Mouse (Mus musculus): ENCODE data around the gene Slc19a3. TPM values are rescaled to one million over a fixed set of nuclear protein-coding genes. Genes with fewer than 3 reads are reported as not detected.

Gene Slc19a3
- total and polyA plus RNA-seq, 3 experiments = 0.46 to 3.1 (median 1.3) TPM

GRCm38 (mm10) chr1:83077016-83077415, 38.8 kb upstream of the Slc19a3 start:
- H3K27me3 ChIP-seq (replicated peaks) = no peaks in the 10 kb centered on the region
- DNase-seq (ENCODE audit: extremely low read depth) = peak; percentile 17
- H3K4me1 ChIP-seq (ENCODE audit: control insufficient read depth in 1 of 2, insufficient read depth in 2 of 2) = peaks cover 0 to 4% of the 10 kb centered on the region in 2 experiments; a peak in 1 of 4 replicates

GRCm38 (mm10) chr1:83076190-83076917, 38.1 kb upstream of the Slc19a3 start:
- H3K4me2 ChIP-seq (ENCODE audit: insufficient read depth, low read depth, poor library complexity, severe bottlenecking) = peak overlapping the region; percentile 83
- H3K9me3 ChIP-seq (replicated peaks; ENCODE audit: low read length) = no peaks in the 10 kb centered on the region
- no peak overlapping the region for H3K9ac ChIP-seq (ENCODE audit: insufficient read depth, low read depth)
- in situ Hi-C loops (cut with MboI; ENCODE audit: low pct_ligation_motif_present, low pct_unique_long_range_greater_than_20kb, low sequenced_read_pairs) (no loop called here), dilution Hi-C loops (cut with MboI; ENCODE audit: extremely low pct_ligation_motif_present, extremely low pct_unique_long_range_greater_than_20kb, low sequenced_read_pairs) (no loop called here)
- H3K79me2 ChIP-seq (replicated peaks; ENCODE audit: control insufficient read depth, extremely low read depth, insufficient read depth, poor library complexity, severe bottlenecking) = no peaks in the 10 kb centered on the region
- H3K36me3 ChIP-seq (replicated peaks in 1 of 2; ENCODE audit: control insufficient read depth in 1 of 2, insufficient read depth in 1 of 2, low read length in 1 of 2) = no peaks in the 10 kb centered on the region
- no peak overlapping the region for H3K4me3 ChIP-seq (replicated peaks in 1 of 3; ENCODE audit: low read depth in 2 of 3, low read length in 2 of 3, poor library complexity in 1 of 3)
- no peak for TF ChIP-seq SIN3A (IDR thresholded peaks at IDR 0.05; ENCODE audit: low read length)
- no peak for TF ChIP-seq EP300 (IDR thresholded peaks at IDR 0.05; ENCODE audit: low read length)
- TF ChIP-seq KAT2A (IDR thresholded peaks at IDR 0.05; ENCODE audit: insufficient replicate concordance, low read length) = no peak
- no peak for TF ChIP-seq POLR2A (IDR thresholded peaks at IDR 0.05; ENCODE audit: low read depth, low read length)
- no peak for TF ChIP-seq E2F4 (IDR thresholded peaks at IDR 0.05; ENCODE audit: insufficient replicate concordance, low read depth, low read length)
- peak; percentile 85 for TF ChIP-seq RAD21 (IDR thresholded peaks at IDR 0.05; ENCODE audit: low read depth, low read length)
- peak; percentile 79 to 87 for TF ChIP-seq CTCF (conservative IDR thresholded peaks at IDR 0.05 in 1 of 2, IDR thresholded peaks at IDR 0.05 in 1 of 2; ENCODE audit: low read depth in 2 of 2, low read length in 2 of 2)
- no peak for TF ChIP-seq ZNF384 (IDR thresholded peaks at IDR 0.05; ENCODE audit: low read depth, low read length)
- TF ChIP-seq NELFE (IDR thresholded peaks at IDR 0.05; ENCODE audit: low read depth, low read length) = no peak
- no peak for TF ChIP-seq JUND (conservative IDR thresholded peaks at IDR 0.05; ENCODE audit: low read depth, low read length)
- TF ChIP-seq MAX (IDR thresholded peaks at IDR 0.05; ENCODE audit: low read length) = no peak
- TF ChIP-seq POLR2AphosphoS2 (IDR thresholded peaks at IDR 0.05; ENCODE audit: low read depth, low read length) = no peak
- TF ChIP-seq SMC3 (IDR thresholded peaks at IDR 0.05; ENCODE audit: low read depth, low read length) = peak; percentile 75
- 0 out of 2 replicates have a peak, but pooled peaks have one; percentile 19 for TF ChIP-seq MXI1 (IDR thresholded peaks at IDR 0.05; ENCODE audit: low read depth, low read length)
- TF ChIP-seq USF2 (conservative IDR thresholded peaks at IDR 0.05; ENCODE audit: low read depth, low read length) = no peak
- TF ChIP-seq CHD1 (IDR thresholded peaks at IDR 0.05; ENCODE audit: low read depth, low read length) = no peak
- TF ChIP-seq MAFK (IDR thresholded peaks at IDR 0.05; ENCODE audit: insufficient replicate concordance, low read length) = no peak
- no peak for TF ChIP-seq UBTF (IDR thresholded peaks at IDR 0.05; ENCODE audit: low read depth, low read length)
- H3K27ac ChIP-seq (ENCODE audit: insufficient read depth, low read depth) = no peak overlapping the region
- peak; percentile 77 for DNase-seq (ENCODE audit: extremely low read depth)
- no peaks in the 10 kb centered on the region for H3K27me3 ChIP-seq (replicated peaks)
- peaks cover 0 to 4% of the 10 kb centered on the region in 2 experiments; a peak in 1 of 4 replicates for H3K4me1 ChIP-seq (ENCODE audit: control insufficient read depth in 1 of 2, insufficient read depth in 2 of 2)

More at GRCm38 (mm10) chr1:83077016-83077415, 38.8 kb upstream of the Slc19a3 start:
- Histone ChIP-seq H3K27ac (ENCODE audit: insufficient read depth, low read depth) (no peak overlapping the region), H3K4me3 (replicated peaks in 1 of 3; ENCODE audit: low read depth in 2 of 3, low read length in 2 of 3, poor library complexity in 1 of 3) (no peak overlapping the region), H3K9me3 (replicated peaks; ENCODE audit: low read length) (no peaks in the 10 kb centered on the region), H3K4me2 (ENCODE audit: insufficient read depth, low read depth, poor library complexity, severe bottlenecking) (peak overlapping the region; percentile 42), H3K36me3 (replicated peaks in 1 of 2; ENCODE audit: control insufficient read depth in 1 of 2, insufficient read depth in 1 of 2, low read length in 1 of 2) (no peaks in the 10 kb centered on the region), H3K9ac (ENCODE audit: insufficient read depth, low read depth) (0 out of 2 replicates have a peak overlapping the region, but pooled peaks have one; percentile 2), H3K79me2 (replicated peaks; ENCODE audit: control insufficient read depth, extremely low read depth, insufficient read depth, poor library complexity, severe bottlenecking) (no peaks in the 10 kb centered on the region)
- in situ Hi-C loops (cut with MboI; ENCODE audit: low pct_ligation_motif_present, low pct_unique_long_range_greater_than_20kb, low sequenced_read_pairs) = no loop called here
- TF ChIP-seq RCOR1 (conservative IDR thresholded peaks at IDR 0.05; ENCODE audit: low read depth, low read length) (no peak), MAX (IDR thresholded peaks at IDR 0.05; ENCODE audit: low read length) (no peak), USF2 (conservative IDR thresholded peaks at IDR 0.05; ENCODE audit: low read depth, low read length) (no peak), CTCF (conservative IDR thresholded peaks at IDR 0.05 in 1 of 2, IDR thresholded peaks at IDR 0.05 in 1 of 2; ENCODE audit: low read depth in 2 of 2, low read length in 2 of 2) (no peak), E2F4 (IDR thresholded peaks at IDR 0.05; ENCODE audit: insufficient replicate concordance, low read depth, low read length) (no peak), ELF1 (IDR thresholded peaks at IDR 0.05; ENCODE audit: low read depth, low read length) (no peak), MXI1 (IDR thresholded peaks at IDR 0.05; ENCODE audit: low read depth, low read length) (0 out of 2 replicates have a peak, but pooled peaks have one; percentile 19), JUND (conservative IDR thresholded peaks at IDR 0.05; ENCODE audit: low read depth, low read length) (no peak), MAFK (IDR thresholded peaks at IDR 0.05; ENCODE audit: insufficient replicate concordance, low read length) (no peak), ZC3H11A (IDR thresholded peaks at IDR 0.05; ENCODE audit: low read depth, low read length) (no peak), SIN3A (IDR thresholded peaks at IDR 0.05; ENCODE audit: low read length) (0 out of 2 replicates have a peak, but pooled peaks have one; percentile 35), ETS1 (conservative IDR thresholded peaks at IDR 0.05; ENCODE audit: low read depth, low read length) (peak; percentile 70), NELFE (IDR thresholded peaks at IDR 0.05; ENCODE audit: low read depth, low read length) (no peak), POLR2AphosphoS2 (IDR thresholded peaks at IDR 0.05; ENCODE audit: low read depth, low read length) (no peak), BHLHE40 (IDR thresholded peaks at IDR 0.05; ENCODE audit: low read depth, low read length) (peak; percentile 91), IRF4 (IDR thresholded peaks at IDR 0.05; ENCODE audit: low read depth, low read length) (peak; percentile 47), MAZ (IDR thresholded peaks at IDR 0.05; ENCODE audit: low read depth, low read length) (no peak), EP300 (IDR thresholded peaks at IDR 0.05; ENCODE audit: low read length) (peak; percentile 9; the same call in 1 of the 2 replicates), SMC3 (IDR thresholded peaks at IDR 0.05; ENCODE audit: low read depth, low read length) (no peak), UBTF (IDR thresholded peaks at IDR 0.05; ENCODE audit: low read depth, low read length) (no peak)
- dilution Hi-C loops (cut with MboI; ENCODE audit: extremely low pct_ligation_motif_present, extremely low pct_unique_long_range_greater_than_20kb, low sequenced_read_pairs) = no loop called here
